Mouse (Mus musculus): ENCODE results near the gene Terb2.

DNA sequence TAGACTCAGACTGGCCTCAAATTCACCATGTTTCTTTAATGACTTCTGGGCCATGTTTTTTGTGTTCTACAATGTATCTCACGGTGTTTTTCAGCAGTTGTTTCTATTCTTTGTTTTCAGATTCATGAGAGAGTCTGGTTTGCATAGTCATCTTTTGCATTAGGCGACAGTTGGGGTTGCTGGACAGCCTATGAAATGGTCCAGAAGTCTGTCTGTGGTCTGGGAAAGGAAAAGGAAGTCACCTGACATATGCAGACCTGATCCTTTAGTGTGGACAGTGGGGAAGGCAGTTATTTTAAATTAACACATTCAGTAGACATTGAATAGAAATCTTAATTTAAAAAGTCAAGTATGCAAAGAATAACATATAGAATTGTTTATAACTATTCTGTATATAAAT is 23.5 kb upstream of the Terb2 start:
- TF ChIP-seq EP300 (IDR thresholded peaks at IDR 0.05; ENCODE audit: low read depth in 1 of 2, low read length in 2 of 2) (no peak), RAD21 (IDR thresholded peaks at IDR 0.05; ENCODE audit: low read depth, low read length) (no peak)

All from MEL (cell line).